11 mouse cellular contexts compared by ENCODE assay signal in genomic region chr5:120517552-120517951, GRCm38 (mm10). TPM values are rescaled to one million over a fixed set of nuclear protein-coding genes. Genes with fewer than 3 reads are reported as not detected.
DNase-seq lines count a peak whose midpoint lies in the region; ATAC-seq and TF ChIP-seq lines count a peak whose summit lies in the region.
"Had no signal": no experiment of that assay in that cellular context is flagged by ENCODE, and none has a peak within 500 bp of the region (broad histone marks: within the 10 kb centered on the region; RNA-seq: fewer than 3 reads in every experiment).

No protein-coding gene starts in this region.

- H3K4me2 ChIP-seq in embryonic facial prominence, embryonic 15.5 days (replicated peaks): no peak overlapping the region
- H3K4me2 ChIP-seq: neural tube, embryonic 12.5 days had no signal

- TF ChIP-seq EP300 in ES-Bruce4 (IDR thresholded peaks at IDR 0.05; ENCODE audit: insufficient read depth, low read depth, low read length): 0 out of 2 replicates have a peak, but pooled peaks have one; percentile 23

- intact Hi-C loops in gastrocnemius, adult 2 months (cut with DNase I): no loop called here

- TF ChIP-seq CTCF in gastrocnemius, adult 2 months (IDR thresholded peaks at IDR 0.05): no peak
- no peak for TF ChIP-seq CTCF in ES-Bruce4 (IDR thresholded peaks at IDR 0.05; ENCODE audit: low read depth, low read length)

- DNase-seq in gastrocnemius, adult 2 months: peak; percentile 75
- no peak for DNase-seq in gastrocnemius, postnatal 4 days (ENCODE audit: low spot score in 2 of 2)
- DNase-seq in lung, postnatal 36 days: peak; percentile 62
- no peak for DNase-seq in frontal cortex, adult 2 months (ENCODE audit: extremely low spot score in 1 of 2, low spot score in 1 of 2)
- no peak for DNase-seq in spleen, postnatal 14 days (ENCODE audit: low spot score in 2 of 2)

- peaks cover 12% of the 10 kb centered on the region for H3K4me1 ChIP-seq in ES-Bruce4 (ENCODE audit: control insufficient read depth, insufficient read depth, low read length)
- H3K4me1 ChIP-seq in embryonic facial prominence, embryonic 15.5 days: peaks cover 43% of the 10 kb centered on the region

- WGBS in embryonic facial prominence, embryonic 15.5 days: 46% methylated on average over 9 of the region's 9 CpGs

- H3K27ac ChIP-seq in gastrocnemius, adult 2 months: peak overlapping the region; percentile 92
- no peak overlapping the region; the same call in 1 of the 2 replicates for H3K27ac ChIP-seq in ES-Bruce4 (ENCODE audit: insufficient read depth, low read length)
- H3K27ac ChIP-seq in embryonic facial prominence, embryonic 15.5 days (replicated peaks): peak overlapping the region; percentile 55
- H3K27ac ChIP-seq: neural tube, embryonic 12.5 days had no signal

- peak overlapping the region; percentile 0; the same call in 1 of the 2 replicates for H3K4me3 ChIP-seq in gastrocnemius, adult 2 months
- H3K4me3 ChIP-seq in ES-Bruce4 (ENCODE audit: low read depth, low read length): no peak overlapping the region
- no peak overlapping the region for H3K4me3 ChIP-seq in embryonic facial prominence, embryonic 15.5 days (replicated peaks)
- H3K4me3 ChIP-seq: neural tube, embryonic 12.5 days had no signal

- TF ChIP-seq POLR2A in ES-Bruce4 (IDR thresholded peaks at IDR 0.05; ENCODE audit: insufficient read depth, low read length): no peak

- H3K27me3 ChIP-seq in ES-Bruce4 (ENCODE audit: control insufficient read depth, insufficient read depth, low read length, poor library complexity, severe bottlenecking): no peaks in the 10 kb centered on the region
- H3K27me3 ChIP-seq in embryonic facial prominence, embryonic 15.5 days: no peaks in the 10 kb centered on the region
- H3K27me3 ChIP-seq: neural tube, embryonic 12.5 days had no signal

- ATAC-seq in embryonic facial prominence, embryonic 15.5 days (ENCODE audit: insufficient number of reproducible peaks, low FRiP score, low TSS enrichment, low read depth): no peak
- no peak for ATAC-seq in erythroblast, adult 5-6 weeks (replicated peaks; ENCODE audit: low FRiP score, poor library complexity, severe bottlenecking)

- no peak overlapping the region for H3K9ac ChIP-seq in ES-Bruce4 (ENCODE audit: low read depth, poor library complexity, severe bottlenecking)
- no peak overlapping the region for H3K9ac ChIP-seq in embryonic facial prominence, embryonic 15.5 days
- H3K9ac ChIP-seq: neural tube, embryonic 12.5 days had no signal

- H3K9me3 ChIP-seq in ES-Bruce4 (replicated peaks; ENCODE audit: control insufficient read depth, insufficient read depth, low read length, poor library complexity, severe bottlenecking): no peaks in the 10 kb centered on the region
- no peaks in the 10 kb centered on the region for H3K9me3 ChIP-seq in embryonic facial prominence, embryonic 15.5 days (replicated peaks)
- H3K9me3 ChIP-seq: neural tube, embryonic 12.5 days had no signal

- H3K36me3 ChIP-seq in ES-Bruce4 (ENCODE audit: control insufficient read depth, insufficient read depth, low read length, poor library complexity, severe bottlenecking): no peaks in the 10 kb centered on the region
- 0 out of 2 replicates have a peak, but pooled peaks cover 7% of the 10 kb centered on the region for H3K36me3 ChIP-seq in embryonic facial prominence, embryonic 15.5 days
- H3K36me3 ChIP-seq: neural tube, embryonic 12.5 days had no signal

RNA-seq across cellular contexts. Expression of gene Slc8b1, which starts 6.6 kb away (rescaled TPM):
- 10 to 100 TPM in 1 of 2 experiments, 1 to 10 TPM in 1; 8.1 to 10.5 TPM for total RNA-seq in gastrocnemius, adult 2 months (2021)
- 10 to 100 TPM; 22.7 to 30.9 TPM for total RNA-seq in gastrocnemius, postnatal 4 days (2021)
- 17.7 and 19.1 TPM in 2 replicates for polyA plus RNA-seq in ES-Bruce4 (2011; ENCODE audit: insufficient read depth, insufficient read length, low read depth, missing spikeins)
- polyA plus RNA-seq in embryonic facial prominence, embryonic 15.5 days (2015; fragmentation: Nextera tagmentation; extraction: Ambion mirVana): 9.0 and 9.3 TPM in 2 replicates
- 5.9 and 6.4 TPM in 2 replicates for polyA plus RNA-seq in frontal cortex, adult 2 months (2012; rRNA removed)
- 14.2 and 17.1 TPM in 2 replicates for total RNA-seq in erythroblast, adult 5-6 weeks (2015; ENCODE audit: low replicate concordance)
- total RNA-seq in erythroblast, adult 5-6 weeks (2017; ENCODE audit: low replicate concordance): 6.1 and 8.4 TPM in 2 replicates

RNA-seq across cellular contexts. Expression of gene Plbd2, which starts 14.1 kb away (rescaled TPM):
- 10 to 100 TPM; 33.7 to 47.8 TPM for total RNA-seq in gastrocnemius, adult 2 months (2021)
- 10 to 100 TPM; 43.7 to 49.7 TPM for total RNA-seq in gastrocnemius, postnatal 4 days (2021)
- polyA plus RNA-seq in ES-Bruce4 (2011; ENCODE audit: insufficient read depth, insufficient read length, low read depth, missing spikeins): 19.1 and 22.1 TPM in 2 replicates
- 58.6 and 67.9 TPM in 2 replicates for polyA plus RNA-seq in embryonic facial prominence, embryonic 15.5 days (2015; fragmentation: Nextera tagmentation; extraction: Ambion mirVana)
- 38.8 and 42.7 TPM in 2 replicates for polyA plus RNA-seq in frontal cortex, adult 2 months (2012; rRNA removed)
- total RNA-seq in erythroblast, adult 5-6 weeks (2015; ENCODE audit: low replicate concordance): 1.7 and 7.7 TPM in 2 replicates
- total RNA-seq in erythroblast, adult 5-6 weeks (2017; ENCODE audit: low replicate concordance): 1.4 and 3.8 TPM in 2 replicates

RNA-seq across cellular contexts. Expression of gene Sds, which starts 41.2 kb away (rescaled TPM):
- under 1 TPM; 0.26 to 0.70 TPM for total RNA-seq in gastrocnemius, adult 2 months (2021)
- not detected for total RNA-seq in gastrocnemius, postnatal 4 days (2021)
- polyA plus RNA-seq in ES-Bruce4 (2011; ENCODE audit: insufficient read depth, insufficient read length, low read depth, missing spikeins): not detected in 2 replicates
- not detected in 2 replicates for polyA plus RNA-seq in embryonic facial prominence, embryonic 15.5 days (2015; fragmentation: Nextera tagmentation; extraction: Ambion mirVana)
- polyA plus RNA-seq in frontal cortex, adult 2 months (2012; rRNA removed): 0.40 TPM in 1 of 2 replicates, not detected in the other
- not detected in 2 replicates for total RNA-seq in erythroblast, adult 5-6 weeks (2015; ENCODE audit: low replicate concordance)
- not detected in 2 replicates for total RNA-seq in erythroblast, adult 5-6 weeks (2017; ENCODE audit: low replicate concordance)
- total RNA-seq: common myeloid progenitor, adult 5-6 weeks had no signal
- polyA plus RNA-seq: intestine, embryonic 14.5 days; neural tube, embryonic 12.5 days had no signal

RNA-seq across cellular contexts. Expression of gene Sdsl, which starts 44.9 kb away (rescaled TPM):
- 1 to 10 TPM in 1 of 2 experiments, under 1 TPM in 1; 0.41 to 1.1 TPM for total RNA-seq in gastrocnemius, adult 2 months (2021)
- under 1 TPM; 0.32 to 0.73 TPM for total RNA-seq in gastrocnemius, postnatal 4 days (2021)
- not detected in 2 replicates for polyA plus RNA-seq in ES-Bruce4 (2011; ENCODE audit: insufficient read depth, insufficient read length, low read depth, missing spikeins)
- polyA plus RNA-seq in embryonic facial prominence, embryonic 15.5 days (2015; fragmentation: Nextera tagmentation; extraction: Ambion mirVana): 0.95 and 1.7 TPM in 2 replicates
- 6.9 and 7.1 TPM in 2 replicates for polyA plus RNA-seq in frontal cortex, adult 2 months (2012; rRNA removed)
- not detected in 2 replicates for total RNA-seq in erythroblast, adult 5-6 weeks (2015; ENCODE audit: low replicate concordance)
- total RNA-seq in erythroblast, adult 5-6 weeks (2017; ENCODE audit: low replicate concordance): 3.4 and 3.9 TPM in 2 replicates

Comparison
In these comparisons a context has a peak if more than half of its experiments do, and no peak if none do; other contexts are left out.
1. DNase-seq: peak in gastrocnemius, adult 2 months (single experiment) and lung, postnatal 36 days (single experiment); none in gastrocnemius, postnatal 4 days (0 of 2), frontal cortex, adult 2 months (0 of 2) and spleen, postnatal 14 days (0 of 2).
2. RNA of gene Plbd2, which starts 14.1 kb away (total RNA-seq): 43.7 to 49.7 TPM in gastrocnemius, postnatal 4 days and 33.7 to 47.8 TPM in gastrocnemius, adult 2 months; 1.4 to 7.7 TPM in erythroblast, adult 5-6 weeks; every median in the first group is over 4 times any median in the second.